Mouse (Mus musculus): Measurements from ENCODE around the gene Sirt2. TPM values are rescaled to one million over a fixed set of nuclear protein-coding genes. Genes with fewer than 3 reads are reported as not detected.

Gene Sirt2
- total and polyA plus RNA-seq, 3 experiments, result 40.9 to 128 (median 68.3) TPM

GRCm38 (mm10) chr7:28809401-28810089 lies 43.0 kb downstream of the Sirt2 start:
- Histone ChIP-seq H3K79me2 (replicated peaks; ENCODE audit: control insufficient read depth, extremely low read depth, insufficient read depth, poor library complexity, severe bottlenecking) (peaks cover 32% of the 10 kb centered on the region), H3K27me3 (replicated peaks) (no peaks in the 10 kb centered on the region), H3K9ac (ENCODE audit: insufficient read depth, low read depth) (peak overlapping the region; percentile 96), H3K36me3 (replicated peaks in 1 of 2; ENCODE audit: control insufficient read depth in 1 of 2, insufficient read depth in 1 of 2, low read length in 1 of 2) (peaks cover 25 to 28% of the 10 kb centered on the region in 2 experiments), H3K4me1 (ENCODE audit: control insufficient read depth in 1 of 2, insufficient read depth in 2 of 2) (peaks cover 3 to 36% of the 10 kb centered on the region in 2 experiments; a peak in 3 of 4 replicates), H3K4me3 (replicated peaks in 1 of 3; ENCODE audit: low read depth in 2 of 3, low read length in 2 of 3, poor library complexity in 1 of 3) (peak overlapping the region; percentile 63 to 90 (median 74)), H3K27ac (ENCODE audit: insufficient read depth, low read depth) (peak overlapping the region; percentile 89), H3K9me3 (replicated peaks; ENCODE audit: low read length) (no peaks in the 10 kb centered on the region), H3K4me2 (ENCODE audit: insufficient read depth, low read depth, poor library complexity, severe bottlenecking) (peak overlapping the region; percentile 40)
- dilution Hi-C loops (cut with MboI; ENCODE audit: extremely low pct_ligation_motif_present, extremely low pct_unique_long_range_greater_than_20kb, low sequenced_read_pairs), result no loop called here
- peak; percentile 77 for DNase-seq (ENCODE audit: extremely low read depth)
- no peak for TF ChIP-seq CHD2 (IDR thresholded peaks at IDR 0.05; ENCODE audit: low read length)
- TF ChIP-seq POLR2A (IDR thresholded peaks at IDR 0.05; ENCODE audit: low read depth, low read length), result peak; percentile 50; the same call in 1 of the 2 replicates
- TF ChIP-seq CTCF (conservative IDR thresholded peaks at IDR 0.05 in 1 of 2, IDR thresholded peaks at IDR 0.05 in 1 of 2; ENCODE audit: low read depth in 2 of 2, low read length in 2 of 2), result no peak
- TF ChIP-seq GABPA (IDR thresholded peaks at IDR 0.05; ENCODE audit: insufficient replicate concordance, low read depth, low read length), result no peak
- TF ChIP-seq SIN3A (IDR thresholded peaks at IDR 0.05; ENCODE audit: low read length), result 0 out of 2 replicates have a peak, but pooled peaks have one; percentile 10
- TF ChIP-seq NRF1 (IDR thresholded peaks at IDR 0.05; ENCODE audit: low read depth, low read length), result peak; percentile 77
- TF ChIP-seq USF1 (IDR thresholded peaks at IDR 0.05; ENCODE audit: low read depth, low read length), result no peak
- no peak for TF ChIP-seq EP300 (IDR thresholded peaks at IDR 0.05; ENCODE audit: low read length)
- TF ChIP-seq BHLHE40 (IDR thresholded peaks at IDR 0.05; ENCODE audit: low read depth, low read length), result peak; percentile 85
- no peak for TF ChIP-seq KAT2A (IDR thresholded peaks at IDR 0.05; ENCODE audit: insufficient replicate concordance, low read length)
- 0 out of 2 replicates have a peak, but pooled peaks have one; percentile 49 for TF ChIP-seq MYC (IDR thresholded peaks at IDR 0.05; ENCODE audit: low read depth, low read length)
- TF ChIP-seq MXI1 (IDR thresholded peaks at IDR 0.05; ENCODE audit: low read depth, low read length), result peak; percentile 62; the same call in 1 of the 2 replicates
- no peak for TF ChIP-seq JUN (IDR thresholded peaks at IDR 0.05; ENCODE audit: insufficient read depth, low read depth, low read length)
- in situ Hi-C loops (cut with MboI; ENCODE audit: low pct_ligation_motif_present, low pct_unique_long_range_greater_than_20kb, low sequenced_read_pairs), result no loop called here

GRCm38 (mm10) chr7:28810107-28811066 lies 43.9 kb downstream of the Sirt2 start:
- DNase-seq (ENCODE audit: extremely low read depth), result peak; percentile 99
- dilution Hi-C loops (cut with MboI; ENCODE audit: extremely low pct_ligation_motif_present, extremely low pct_unique_long_range_greater_than_20kb, low sequenced_read_pairs), result no loop called here
- H3K27me3 ChIP-seq (replicated peaks), result no peaks in the 10 kb centered on the region
- H3K9me3 ChIP-seq (replicated peaks; ENCODE audit: low read length), result no peaks in the 10 kb centered on the region
- H3K4me3 ChIP-seq (replicated peaks in 1 of 3; ENCODE audit: low read depth in 2 of 3, low read length in 2 of 3, poor library complexity in 1 of 3), result peak overlapping the region; percentile 68 to 96 (median 74)
- peaks cover 32 to 36% of the 10 kb centered on the region in 2 experiments for H3K36me3 ChIP-seq (replicated peaks in 1 of 2; ENCODE audit: control insufficient read depth in 1 of 2, insufficient read depth in 1 of 2, low read length in 1 of 2)
- H3K4me1 ChIP-seq (ENCODE audit: control insufficient read depth in 1 of 2, insufficient read depth in 2 of 2), result peaks cover 6 to 45% of the 10 kb centered on the region in 2 experiments
- H3K79me2 ChIP-seq (replicated peaks; ENCODE audit: control insufficient read depth, extremely low read depth, insufficient read depth, poor library complexity, severe bottlenecking), result peaks cover 41% of the 10 kb centered on the region
- in situ Hi-C loops (cut with MboI; ENCODE audit: low pct_ligation_motif_present, low pct_unique_long_range_greater_than_20kb, low sequenced_read_pairs), result no loop called here
- peak overlapping the region; percentile 40 for H3K4me2 ChIP-seq (ENCODE audit: insufficient read depth, low read depth, poor library complexity, severe bottlenecking)
- H3K27ac ChIP-seq (ENCODE audit: insufficient read depth, low read depth), result peak overlapping the region; percentile 93
- peak overlapping the region; percentile 100 for H3K9ac ChIP-seq (ENCODE audit: insufficient read depth, low read depth)
- no peak for TF ChIP-seq USF1 (IDR thresholded peaks at IDR 0.05; ENCODE audit: low read depth, low read length)
- no peak for TF ChIP-seq ZKSCAN1 (IDR thresholded peaks at IDR 0.05; ENCODE audit: borderline replicate concordance, low read depth, low read length)
- TF ChIP-seq CTCF (conservative IDR thresholded peaks at IDR 0.05 in 1 of 2, IDR thresholded peaks at IDR 0.05 in 1 of 2; ENCODE audit: low read depth in 2 of 2, low read length in 2 of 2), result peak in 1 of 2 experiments; percentile 57; a peak in 2 of 4 replicates
- peak; percentile 62; the same call in 1 of the 2 replicates for TF ChIP-seq SIN3A (IDR thresholded peaks at IDR 0.05; ENCODE audit: low read length)
- no peak for TF ChIP-seq ZC3H11A (IDR thresholded peaks at IDR 0.05; ENCODE audit: low read depth, low read length)
- peak; percentile 99 for TF ChIP-seq CHD2 (IDR thresholded peaks at IDR 0.05; ENCODE audit: low read length)
- peak; percentile 63 for TF ChIP-seq HCFC1 (IDR thresholded peaks at IDR 0.05; ENCODE audit: low read depth, low read length)
- 0 out of 2 replicates have a peak, but pooled peaks have one; percentile 58 for TF ChIP-seq MAX (IDR thresholded peaks at IDR 0.05; ENCODE audit: low read length)
- no peak; the same call in 1 of the 2 replicates for TF ChIP-seq UBTF (IDR thresholded peaks at IDR 0.05; ENCODE audit: low read depth, low read length)
- TF ChIP-seq USF2 (conservative IDR thresholded peaks at IDR 0.05; ENCODE audit: low read depth, low read length), result no peak
- TF ChIP-seq CHD1 (IDR thresholded peaks at IDR 0.05; ENCODE audit: low read depth, low read length), result no peak
- peak; percentile 28 for TF ChIP-seq ETS1 (conservative IDR thresholded peaks at IDR 0.05; ENCODE audit: low read depth, low read length)
- TF ChIP-seq JUND (conservative IDR thresholded peaks at IDR 0.05; ENCODE audit: low read depth, low read length), result no peak
- no peak for TF ChIP-seq JUN (IDR thresholded peaks at IDR 0.05; ENCODE audit: insufficient read depth, low read depth, low read length)
- TF ChIP-seq GABPA (IDR thresholded peaks at IDR 0.05; ENCODE audit: insufficient replicate concordance, low read depth, low read length), result no peak
- TF ChIP-seq POLR2A (IDR thresholded peaks at IDR 0.05; ENCODE audit: low read depth, low read length), result peak; percentile 70
- TF ChIP-seq NELFE (IDR thresholded peaks at IDR 0.05; ENCODE audit: low read depth, low read length), result peak; percentile 77
- no peak for TF ChIP-seq MAFK (IDR thresholded peaks at IDR 0.05; ENCODE audit: insufficient replicate concordance, low read length)
- TF ChIP-seq TCF12 (IDR thresholded peaks at IDR 0.05; ENCODE audit: low read depth, low read length), result peak; percentile 83
- no peak; the same call in 1 of the 2 replicates for TF ChIP-seq ZNF384 (IDR thresholded peaks at IDR 0.05; ENCODE audit: low read depth, low read length)
